ENCODE assay signal across 11 mouse cellular contexts in the genomic region with DNA sequence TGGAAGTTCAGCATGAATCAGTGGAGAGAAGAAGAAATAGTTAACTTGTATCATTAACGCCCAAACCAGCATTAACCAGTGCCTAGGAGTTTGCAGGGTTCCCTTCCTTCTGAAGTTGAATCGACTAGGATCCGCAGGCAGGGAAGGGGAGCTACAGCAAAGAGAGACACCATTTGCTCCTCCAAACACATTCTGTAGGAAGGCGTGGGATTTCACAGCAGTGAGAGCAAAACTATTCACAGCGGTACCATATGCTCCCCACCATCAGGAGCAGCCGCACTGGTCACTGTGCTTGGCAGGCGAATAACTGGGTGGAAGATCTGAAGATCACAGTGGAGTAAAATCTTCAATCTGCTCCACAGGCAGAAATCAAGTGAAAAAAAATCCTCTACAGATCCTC.
DNase-seq lines count a peak whose midpoint lies in the region; ATAC-seq and TF ChIP-seq lines count a peak whose summit lies in the region.
"Had no signal": no experiment of that assay in that cellular context is flagged by ENCODE, and none has a peak within 500 bp of the region (broad histone marks: within the 10 kb centered on the region; RNA-seq: fewer than 3 reads in every experiment).

No protein-coding gene starts in this region.

- H3K4me3 ChIP-seq in forebrain, postnatal 0 days (ENCODE audit: low read depth, low read length), result no peak overlapping the region
- H3K4me3 ChIP-seq in forebrain, embryonic 10.5 days, result no peak overlapping the region
- H3K4me3 ChIP-seq: limb, embryonic 13.5 days had no signal

- ATAC-seq in forebrain, postnatal 0 days, result peak; percentile 77

- WGBS in forebrain, postnatal 0 days, result 66% methylated on average over 7 of the region's 7 CpGs
- 87% methylated on average over 7 of the region's 7 CpGs for WGBS in forebrain, embryonic 10.5 days

- no peaks in the 10 kb centered on the region for H3K9me3 ChIP-seq in forebrain, postnatal 0 days (ENCODE audit: low read length)
- no peaks in the 10 kb centered on the region for H3K9me3 ChIP-seq in forebrain, embryonic 10.5 days
- H3K9me3 ChIP-seq: limb, embryonic 13.5 days had no signal

- H3K36me3 ChIP-seq in forebrain, postnatal 0 days (ENCODE audit: insufficient read depth), result no peaks in the 10 kb centered on the region
- no peaks in the 10 kb centered on the region for H3K36me3 ChIP-seq in forebrain, embryonic 10.5 days (replicated peaks)
- H3K36me3 ChIP-seq: limb, embryonic 13.5 days had no signal

- no peak overlapping the region for H3K9ac ChIP-seq in forebrain, postnatal 0 days
- H3K9ac ChIP-seq: limb, embryonic 13.5 days had no signal

- H3K4me2 ChIP-seq in forebrain, postnatal 0 days (ENCODE audit: low read depth), result no peak overlapping the region
- H3K4me2 ChIP-seq: limb, embryonic 13.5 days had no signal

- no peak overlapping the region for H3K27ac ChIP-seq in forebrain, postnatal 0 days (ENCODE audit: low read depth, low read length)
- no peak overlapping the region for H3K27ac ChIP-seq in forebrain, embryonic 10.5 days
- H3K27ac ChIP-seq: limb, embryonic 13.5 days had no signal

- peaks cover 4% of the 10 kb centered on the region; the same call in 1 of the 2 replicates for H3K4me1 ChIP-seq in forebrain, postnatal 0 days (ENCODE audit: insufficient read depth)
- H3K4me1 ChIP-seq in forebrain, embryonic 10.5 days, result peaks cover 20% of the 10 kb centered on the region

- no peak for TF ChIP-seq CTCF in forebrain, postnatal 0 days (IDR thresholded peaks at IDR 0.05; ENCODE audit: low read depth)

- peak; percentile 54 for DNase-seq in forebrain, postnatal 0 days
- no peak for DNase-seq in forebrain, embryonic 10.5 days (ENCODE audit: extremely low spot score, low spot score)
- DNase-seq in cerebellum, postnatal 14 days, result peak; percentile 62 to 80
- DNase-seq in layer of hippocampus, adult 9-11 months, result peak; percentile 89
- DNase-seq in right cerebral cortex, adult 18-20 months, result peak; percentile 91
- no peak for DNase-seq in embryo, embryonic 9.5 days (ENCODE audit: extremely low spot score)
- no peak for DNase-seq in spleen, postnatal 10 days (ENCODE audit: low spot score in 2 of 2)
- no peak for DNase-seq in kidney, adult 11 months
- DNase-seq: B cell, adult 2 months; thymus, adult 18-20 months had no signal

- H3K27me3 ChIP-seq in forebrain, postnatal 0 days (ENCODE audit: insufficient read depth, low read length), result no peaks in the 10 kb centered on the region
- H3K27me3 ChIP-seq in forebrain, embryonic 10.5 days (ENCODE audit: poor library complexity, severe bottlenecking), result peaks cover 18% of the 10 kb centered on the region; the same call in 1 of the 2 replicates

Comparison
In these comparisons a context has a peak if more than half of its experiments do, and no peak if none do; other contexts are left out.
1. DNase-seq: peak in forebrain, postnatal 0 days (single experiment), cerebellum, postnatal 14 days (2 of 2), layer of hippocampus, adult 9-11 months (single experiment) and right cerebral cortex, adult 18-20 months (single experiment); none in forebrain, embryonic 10.5 days (single experiment), embryo, embryonic 9.5 days (single experiment), spleen, postnatal 10 days (0 of 2) and kidney, adult 11 months (single experiment).